Mouse (Mus musculus) small intestine, adult 2 months (tissue): ENCODE results near the gene Zmat5. TPM values are rescaled to one million over a fixed set of nuclear protein-coding genes. Genes with fewer than 3 reads are reported as not detected.

Experiments used
- H3K27ac ChIP-seq: fragments of 200-500 bp; 2 replicates; pipeline ENCODE4 v1.5.1; 2012; ENCODE audit warnings: low read depth, low read length, control low read depth, inconsistent platforms; ENCODE audit not compliant: insufficient read depth
- H3K27me3 ChIP-seq: fragments of 200-500 bp; 2 replicates; pipeline ENCODE4 v1.6.1; 2012; ENCODE audit warnings: mild to moderate bottlenecking, moderate library complexity, low read length, inconsistent platforms; ENCODE audit not compliant: control insufficient read depth, insufficient read depth
- H3K36me3 ChIP-seq: fragments of 200-500 bp; 2 replicates; pipeline ENCODE4 v1.6.1; 2012; ENCODE audit warnings: mild to moderate bottlenecking, low read length, control low read depth, inconsistent platforms; ENCODE audit not compliant: control insufficient read depth, insufficient read depth
- H3K4me1 ChIP-seq: fragments of 200-500 bp; 2 replicates; pipeline ENCODE4 v1.6.1; 2012; ENCODE audit warnings: low read length, inconsistent platforms, mixed read lengths; ENCODE audit not compliant: control insufficient read depth, insufficient read depth, insufficient read length
- H3K4me3 ChIP-seq: fragments of 200-500 bp; 2 replicates; pipeline ENCODE4 v1.5.1; 2012; ENCODE audit warnings: low read depth, mild to moderate bottlenecking, control low read depth, inconsistent platforms, low read length, moderate library complexity
- CTCF ChIP-seq: fragments of 200-500 bp; IDR thresholded peaks from 2 replicates; pipeline ENCODE4 v1.5.1; 2012; ENCODE audit warnings: low read depth, mild to moderate bottlenecking, control low read depth, inconsistent platforms, low read length, moderate library complexity, mixed read lengths; ENCODE audit not compliant: insufficient replicate concordance, insufficient read length; ENCODE audit errors: extremely low read depth
- POLR2A ChIP-seq: fragments of 200-500 bp; IDR thresholded peaks from 2 replicates; pipeline ENCODE4 v1.6.1; 2012; ENCODE audit warnings: low read depth, mild to moderate bottlenecking, control low read depth, inconsistent platforms, low read length, moderate library complexity
- WGBS: fragments of 180-500 bp; shearing (Covaris S2); methylation state at CpG from one replicate; pipeline ENCODE4 v1.1.7; 2018; 5-methylcytosine and 5-hydroxymethylcytosine counted together
- polyA plus RNA-seq: library from polyadenylated mRNA; depleted of rRNA; stranded (reverse); fragments of >200 nt; gene quantifications from 2 replicates; pipeline ENCODE4 v1.2.3, GENCODE M21; 2012; rRNA removed

Gene Zmat5
- polyA plus RNA-seq, 1 experiment = 61.5 TPM

GRCm38 (mm10) chr11:4772925-4773324 lies 68.4 kb downstream of the Zmat5 start:
- WGBS = 29% methylated on average over 3 of the region's 3 CpGs
- TF ChIP-seq CTCF (peak; percentile 73; the same call in 1 of the 2 replicates), POLR2A (no peak)
- H3K27ac ChIP-seq = no peak overlapping the region
- no peaks in the 10 kb centered on the region for H3K4me1 ChIP-seq
- H3K4me3 ChIP-seq = no peak overlapping the region
- no peaks in the 10 kb centered on the region for H3K27me3 ChIP-seq
- peaks cover 21% of the 10 kb centered on the region for H3K36me3 ChIP-seq

GRCm38 (mm10) chr11:4780927-4781326 lies 76.4 kb downstream of the Zmat5 start:
- no peaks in the 10 kb centered on the region for H3K4me1 ChIP-seq
- TF ChIP-seq POLR2A (no peak), CTCF (no peak)
- peaks cover 43% of the 10 kb centered on the region for H3K36me3 ChIP-seq
- no peak overlapping the region for H3K4me3 ChIP-seq
- 90% methylated on average over 3 of the region's 3 CpGs for WGBS
- H3K27ac ChIP-seq = no peak overlapping the region
- no peaks in the 10 kb centered on the region for H3K27me3 ChIP-seq

- TF ChIP-seq POLR2A (no peak), CTCF (no peak)
- Histone ChIP-seq H3K4me3 (no peak overlapping the region), H3K27me3 (no peaks in the 10 kb centered on the region), H3K4me1 (no peaks in the 10 kb centered on the region), H3K27ac (no peak overlapping the region), H3K36me3 (peaks cover 51% of the 10 kb centered on the region)
- WGBS = 87% methylated on average over 3 of the region's 3 CpGs
These were observed 78.6 kb downstream of the Zmat5 start for GRCm38 (mm10) chr11:4783116-4783515.

DNA sequence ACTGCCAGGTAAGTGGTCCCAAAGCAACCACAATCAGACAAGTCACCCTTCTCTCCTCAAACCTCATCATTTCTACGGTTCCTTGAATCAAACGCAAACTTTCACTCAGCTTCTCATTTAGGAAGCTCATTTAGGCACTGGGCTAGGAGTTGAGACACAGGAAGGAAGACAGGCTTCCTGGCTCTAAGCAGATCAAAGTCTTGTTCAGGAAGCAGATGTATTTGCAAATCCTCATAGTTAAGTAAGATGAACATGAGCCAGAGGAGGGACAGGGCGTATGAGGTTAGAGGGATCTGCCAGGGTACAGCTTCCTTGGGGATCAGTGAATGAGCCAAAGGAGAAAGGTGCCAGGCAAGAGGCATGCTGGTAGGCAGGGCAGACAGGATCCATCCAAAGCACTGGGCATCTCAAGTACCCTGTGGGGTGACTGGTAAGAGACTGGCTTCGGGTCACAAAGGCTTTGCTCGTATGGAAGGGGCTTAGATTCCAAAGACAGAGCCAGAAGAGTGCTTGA lies 80.2 kb downstream of the Zmat5 start:
- Histone ChIP-seq H3K27me3 (no peaks in the 10 kb centered on the region), H3K27ac (no peak overlapping the region), H3K4me3 (no peak overlapping the region), H3K36me3 (peaks cover 55% of the 10 kb centered on the region), H3K4me1 (no peaks in the 10 kb centered on the region)
- WGBS = 79% methylated on average over 5 of the region's 5 CpGs
- no peak for TF ChIP-seq CTCF
- TF ChIP-seq POLR2A = no peak

Other genes with a start within 250 kb of the Zmat5 start
- gene Mtmr3, start 109.8 kb upstream of the Zmat5 start, polyA plus RNA-seq = 10.4 and 19.6 TPM in 2 replicates
- gene Gm11032, start 84.6 kb upstream of the Zmat5 start, polyA plus RNA-seq = not detected in 2 replicates
- 7.8 and 17.2 TPM in 2 replicates for gene Ascc2, start 66.9 kb upstream of the Zmat5 start, polyA plus RNA-seq
- 492 and 641 TPM in 2 replicates for gene Uqcr10, start 336 bp upstream of the Zmat5 start, polyA plus RNA-seq
- not detected in 2 replicates for gene Cabp7, start 42.1 kb downstream of the Zmat5 start, polyA plus RNA-seq
- gene Nf2, start 144.9 kb downstream of the Zmat5 start, polyA plus RNA-seq = 26.1 and 43.5 TPM in 2 replicates
- 35.3 and 43.4 TPM in 2 replicates for gene Nipsnap1, start 169.3 kb downstream of the Zmat5 start, polyA plus RNA-seq
- gene Thoc5, start 190.6 kb downstream of the Zmat5 start, polyA plus RNA-seq = 7.1 and 14.1 TPM in 2 replicates
- 0.19 and 0.27 TPM in 2 replicates for gene Nefh, start 243.4 kb downstream of the Zmat5 start, polyA plus RNA-seq